Mouse (Mus musculus) bone marrow macrophage, adult 2 months (primary cell): ENCODE measurements around the gene Rab15.

Experiments
- CTCF ChIP-seq: IDR thresholded peaks from 2 replicates; pipeline ENCODE4 v1.5.1; 2012; ENCODE audit warnings: low read depth, mild to moderate bottlenecking, low read length, moderate library complexity
- POLR2A ChIP-seq: IDR thresholded peaks from 2 replicates; pipeline ENCODE4 v1.6.1; 2012; ENCODE audit warnings: mild to moderate bottlenecking, low read depth, low read length, borderline replicate concordance

DNA sequence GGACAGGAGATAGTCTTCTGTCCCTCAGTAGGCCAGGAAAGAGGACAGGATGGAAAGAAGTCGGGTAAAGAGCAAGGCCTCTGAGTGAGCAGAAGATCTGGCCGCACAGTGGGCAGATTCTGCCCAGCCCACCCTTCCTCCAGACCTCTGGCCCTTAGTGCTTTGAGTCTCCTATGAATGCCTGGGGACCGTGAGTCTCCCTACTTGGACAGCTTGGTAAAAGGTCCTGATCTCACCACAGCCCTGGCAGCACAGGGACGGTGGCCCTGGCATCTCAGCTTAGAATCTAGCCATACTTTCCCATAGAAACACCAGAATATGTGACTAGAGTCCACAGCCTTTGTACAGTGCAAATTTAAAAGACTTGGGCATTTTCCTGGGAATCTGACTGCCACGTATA, 42.8 kb downstream of the Rab15 start:
- TF ChIP-seq CTCF (no peak), POLR2A (no peak)
